Mouse (Mus musculus): Measurements from ENCODE around the gene Poc1a.

The Poc1a gene

DNA sequence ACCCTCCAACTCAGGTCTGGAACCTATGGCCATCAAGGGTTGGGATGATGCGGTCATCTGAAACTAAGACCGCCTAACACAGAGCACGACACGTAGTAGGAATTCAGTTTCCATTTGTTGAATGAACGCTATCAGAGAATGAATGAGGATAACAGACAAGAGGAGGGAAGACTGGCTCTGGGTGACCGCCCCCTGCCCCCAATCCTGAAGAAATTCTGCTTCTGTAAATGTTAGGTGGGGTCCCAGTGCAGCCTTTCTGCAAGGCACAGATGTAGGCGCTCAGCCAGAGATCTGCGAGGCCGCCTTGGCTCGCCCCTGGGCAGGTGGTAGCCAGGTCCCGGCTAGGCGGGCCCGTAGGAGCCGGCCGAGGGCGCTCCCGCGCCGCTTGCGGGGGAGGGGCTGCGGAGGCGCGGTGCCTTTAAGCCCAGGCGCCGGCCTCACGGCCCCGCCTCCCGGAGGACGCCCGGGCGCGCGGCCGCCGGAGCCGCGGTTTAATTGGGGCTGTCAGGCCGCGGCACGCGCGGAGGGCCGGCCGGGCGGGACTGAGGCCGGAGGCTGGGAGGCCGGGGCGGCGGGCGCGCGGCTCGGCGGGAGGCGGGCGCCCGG, 87.4 kb downstream of the Poc1a start, which contains the start of gene Dusp7:
Dusp7 (plus strand) TSS at position 521 of the 606 bp plus-strand sequence.
- DNase-seq: peak; percentile 77 to 87

GRCm38 (mm10) chr9:106368831-106369501, 88.1 kb downstream of the Poc1a start:
- peak; percentile 72 to 74 for DNase-seq

- no peak for DNase-seq
Measured at GRCm38 (mm10) chr9:106369801-106370485, 89.1 kb downstream of the Poc1a start.

DNA sequence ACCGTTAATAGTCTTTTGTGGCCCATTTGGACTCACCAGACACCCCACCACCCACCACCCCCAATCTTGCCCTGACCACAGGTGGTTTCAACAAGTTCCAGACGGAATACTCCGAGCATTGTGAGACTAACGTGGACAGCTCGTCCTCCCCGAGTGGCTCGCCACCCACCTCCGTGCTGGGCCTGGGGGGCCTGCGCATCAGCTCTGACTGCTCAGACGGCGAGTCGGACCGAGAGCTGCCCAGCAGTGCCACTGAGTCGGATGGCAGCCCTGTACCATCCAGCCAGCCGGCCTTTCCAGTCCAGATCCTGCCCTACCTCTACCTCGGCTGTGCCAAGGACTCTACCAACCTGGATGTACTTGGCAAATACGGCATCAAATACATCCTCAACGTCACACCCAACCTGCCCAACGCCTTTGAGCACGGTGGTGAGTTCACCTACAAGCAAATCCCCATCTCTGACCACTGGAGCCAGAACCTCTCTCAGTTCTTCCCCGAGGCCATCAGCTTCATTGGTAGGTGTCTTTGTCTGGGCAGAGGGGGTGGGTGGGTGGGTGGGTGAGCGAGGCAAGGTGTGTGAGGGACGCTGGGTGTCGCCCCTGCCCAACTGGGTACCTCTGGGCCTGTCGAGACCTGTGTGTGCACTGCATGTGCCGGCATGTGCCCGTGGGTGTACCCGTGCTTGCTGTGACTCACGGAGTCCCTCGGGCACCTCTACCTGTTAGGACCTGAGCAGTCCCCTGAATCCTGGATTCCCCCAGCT, 89.9 kb downstream of the Poc1a start:
- no peak for DNase-seq

DNA sequence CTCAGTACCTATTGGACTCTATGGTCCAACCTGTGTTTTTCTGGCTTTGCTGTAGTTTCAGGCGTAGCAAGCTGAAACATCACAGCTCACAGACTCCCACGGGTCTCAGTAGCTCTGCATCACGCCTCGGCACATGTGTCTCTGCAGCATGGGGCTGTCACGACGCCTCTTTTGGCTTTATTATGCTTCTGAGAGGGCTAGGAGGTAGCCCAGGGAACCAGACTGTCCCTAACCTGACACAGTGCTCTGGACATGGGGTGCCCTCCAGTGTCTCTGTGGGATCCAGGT, 90.5 kb downstream of the Poc1a start:
- DNase-seq: no peak

- no peak for DNase-seq
Measured at GRCm38 (mm10) chr9:106371776-106372175, 90.9 kb downstream of the Poc1a start.

DNA sequence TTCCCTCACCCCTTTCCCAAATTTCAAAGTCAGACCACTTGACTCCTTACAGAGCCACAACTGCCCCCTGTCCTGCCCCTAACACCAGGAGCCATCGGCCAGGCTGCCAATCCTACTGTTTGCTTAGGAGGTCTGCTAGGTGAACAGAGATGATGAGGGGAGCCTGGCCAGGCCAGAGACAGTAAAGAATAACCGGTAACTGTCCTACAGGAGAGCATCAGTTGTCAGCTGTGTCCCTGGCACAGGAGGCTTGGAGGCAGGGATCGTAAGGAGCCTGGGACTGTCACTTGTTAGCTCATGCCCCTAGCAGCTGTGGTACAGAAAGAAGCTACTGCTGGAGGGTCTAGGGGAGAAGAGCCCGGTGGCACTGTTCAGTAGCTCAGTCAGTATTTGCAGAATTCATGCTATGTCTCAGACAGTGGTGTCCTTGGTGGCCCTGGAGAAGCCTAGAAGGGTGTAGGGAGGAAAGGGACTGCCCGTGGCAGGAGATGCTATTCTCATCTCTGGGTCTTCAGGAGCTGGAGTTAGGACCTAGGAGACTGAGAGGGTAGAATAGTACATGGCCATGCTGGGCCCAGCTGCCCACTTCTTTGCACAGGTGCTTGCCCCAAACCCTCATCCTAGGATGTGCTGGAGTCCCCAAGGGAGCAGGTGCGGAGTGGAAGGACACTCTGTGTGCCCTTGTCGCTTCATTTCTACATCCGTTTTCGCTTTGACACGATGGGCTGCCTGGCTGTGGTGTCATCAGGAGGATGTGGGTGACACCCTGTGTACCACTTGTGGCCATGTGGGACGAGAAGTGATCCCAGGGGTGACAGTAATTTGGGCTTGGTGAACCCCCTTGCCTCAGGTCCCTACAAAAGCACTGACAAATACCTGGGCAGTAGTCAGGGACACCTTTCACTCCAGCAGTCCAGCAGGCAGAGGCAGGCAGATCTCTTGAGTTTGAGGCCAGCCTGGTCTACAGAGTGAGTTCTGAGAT, 91.9 kb downstream of the Poc1a start:
- no peak for DNase-seq

DNA sequence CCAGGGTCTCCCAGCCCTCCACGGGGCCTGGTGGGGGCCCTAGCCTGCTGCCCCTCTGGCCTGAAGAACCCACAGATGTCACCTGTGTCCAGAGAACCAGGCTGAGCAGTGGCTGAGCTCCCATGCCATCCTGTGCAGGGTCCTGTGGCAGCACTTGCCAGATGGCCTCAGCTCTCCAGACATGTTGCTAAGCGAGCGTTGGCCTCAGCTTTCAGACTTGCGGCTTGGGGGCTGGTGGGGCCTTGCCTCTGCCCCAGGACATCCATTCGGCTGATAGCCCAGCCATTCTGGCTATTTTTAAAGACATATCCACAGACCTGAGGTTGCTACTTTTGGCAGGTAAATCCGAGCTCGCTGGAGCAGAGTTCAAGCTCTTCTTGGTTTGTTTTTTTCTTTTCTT, 93.1 kb downstream of the Poc1a start:
- no peak for DNase-seq

GRCm38 (mm10) chr9:106377247-106377646, 96.4 kb downstream of the Poc1a start:
- DNase-seq: peak in 1 of 2 experiments; percentile 34

GRCm38 (mm10) chr9:106378045-106378444, 97.2 kb downstream of the Poc1a start:
- no peak for DNase-seq

DNA sequence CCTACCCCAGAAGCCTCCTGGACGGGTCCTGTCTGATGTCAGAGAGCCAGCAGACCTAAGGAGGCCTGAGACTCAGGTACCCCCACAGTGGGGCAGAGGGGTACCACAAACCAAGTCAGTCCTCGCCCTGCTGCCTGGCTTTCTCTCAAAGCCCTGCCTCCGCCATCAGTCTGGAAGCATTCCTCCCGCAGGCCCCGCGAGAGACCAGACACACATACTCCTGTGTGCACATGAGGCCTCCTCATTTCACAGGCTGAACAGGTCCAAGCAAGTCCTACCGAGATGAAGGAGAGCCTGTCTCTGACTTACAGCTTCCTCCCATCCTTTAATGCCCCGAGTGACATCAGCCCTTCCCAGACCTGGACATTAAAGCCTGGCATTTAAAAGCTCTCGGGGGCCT, 97.9 kb downstream of the Poc1a start:
- DNase-seq: no peak

DNA sequence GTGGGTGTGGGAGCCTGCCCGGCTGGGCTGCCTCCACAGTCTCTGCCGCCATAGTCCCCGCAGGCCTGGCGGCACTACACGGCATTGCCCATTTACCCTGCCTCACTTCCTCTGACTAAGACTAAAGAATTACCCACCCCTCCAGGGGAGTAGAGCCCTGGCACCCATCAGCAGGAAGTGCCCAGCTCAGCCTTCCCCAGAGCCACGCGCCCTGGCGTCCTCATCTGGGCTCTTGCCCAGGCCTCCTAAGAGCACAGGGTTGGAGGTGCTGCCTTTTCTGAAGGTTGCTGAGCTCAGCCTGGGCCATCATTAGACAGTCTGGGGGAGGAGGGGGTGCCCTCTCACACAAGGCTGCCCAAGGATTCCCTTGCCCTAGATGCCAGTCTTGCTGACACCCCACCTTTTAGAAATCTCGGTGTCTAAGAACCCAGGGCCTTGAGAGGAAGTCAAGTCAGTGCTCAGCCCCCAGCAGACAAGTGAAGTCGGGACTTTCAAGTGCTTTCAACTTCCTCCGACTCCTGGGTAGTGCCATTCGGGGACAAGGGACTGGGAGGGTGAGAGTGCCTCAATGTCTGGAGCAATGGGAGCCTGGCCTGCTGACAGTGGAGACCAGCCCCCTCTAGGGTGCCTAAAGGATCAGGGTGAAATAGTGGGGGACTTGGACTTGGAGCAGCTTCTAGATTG, 105.5 kb downstream of the Poc1a start:
- DNase-seq: no peak

GRCm38 (mm10) chr9:106392828-106393527, 112.1 kb downstream of the Poc1a start:
- no peak for DNase-seq

DNA sequence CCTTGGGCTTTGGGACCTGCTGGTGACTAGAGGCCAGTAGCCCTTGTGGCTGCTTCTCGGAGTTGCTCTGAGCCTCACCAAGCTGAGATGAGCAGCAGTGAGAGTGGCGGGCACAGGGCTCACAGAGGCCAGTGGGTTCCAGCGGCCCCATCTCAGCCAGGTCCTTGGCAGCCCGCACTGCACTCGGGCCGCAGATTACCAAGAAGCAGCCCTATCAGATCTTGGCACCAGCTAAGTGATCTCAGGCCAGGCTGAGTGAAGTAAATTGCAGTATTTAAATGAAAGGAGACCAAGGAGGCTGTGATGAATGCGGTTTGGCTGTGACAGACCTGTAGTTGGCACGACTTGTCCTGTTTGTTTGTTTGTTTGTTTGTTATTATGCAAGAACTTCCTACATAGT, 112.7 kb downstream of the Poc1a start:
- DNase-seq: no peak

DNA sequence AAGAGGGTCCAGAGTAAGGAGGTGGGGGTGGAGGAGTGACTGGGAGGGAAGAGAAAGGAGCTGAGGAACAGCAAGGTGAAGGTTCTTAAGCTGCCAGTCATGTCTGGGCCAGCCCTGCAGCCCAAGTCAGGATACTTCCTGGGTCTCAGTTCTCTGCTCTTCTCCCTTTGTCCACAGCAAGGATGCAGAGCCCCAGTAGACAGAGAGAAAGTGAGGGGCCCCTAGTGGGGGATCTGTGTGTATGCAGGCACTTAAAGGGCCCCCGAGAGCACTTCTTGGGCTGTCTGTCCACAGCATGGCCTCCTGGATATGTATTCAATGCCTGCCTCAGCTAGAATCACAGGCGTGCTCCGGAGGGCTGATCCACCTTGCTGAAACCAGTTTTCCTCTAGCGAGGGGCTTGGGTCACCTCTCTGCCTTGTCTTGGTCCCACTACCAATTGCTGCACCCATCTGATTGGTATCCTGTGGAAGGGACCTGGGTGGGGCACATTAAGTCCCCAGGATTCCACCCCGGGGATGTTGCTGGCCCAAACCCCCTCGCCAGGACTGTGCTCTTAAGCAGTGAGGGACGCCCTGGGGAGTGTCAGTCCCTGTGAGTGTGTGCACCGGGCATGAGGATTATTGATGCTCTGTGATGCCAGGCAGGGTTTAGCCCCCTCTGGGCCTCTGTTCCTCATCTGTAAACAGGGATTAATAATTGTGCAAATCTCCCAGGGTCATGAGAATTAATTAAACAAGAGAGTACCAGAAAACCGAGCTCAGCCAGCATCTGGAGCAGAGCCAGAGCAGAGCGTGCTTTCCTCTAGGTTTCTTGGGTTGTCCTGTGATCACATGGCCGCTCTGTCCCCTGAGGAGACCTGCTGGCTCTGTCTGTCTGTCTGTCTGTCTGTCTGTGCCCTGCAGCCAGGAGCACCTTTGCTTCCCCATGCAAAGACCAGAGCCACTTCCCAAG, 114.1 kb downstream of the Poc1a start:
- no peak for DNase-seq

GRCm38 (mm10) chr9:106397733-106398132, 116.9 kb downstream of the Poc1a start:
- no peak for DNase-seq

GRCm38 (mm10) chr9:106398667-106399311, 117.9 kb downstream of the Poc1a start:
- DNase-seq: no peak

- no peak for DNase-seq
Measured at GRCm38 (mm10) chr9:106399808-106400207, 118.9 kb downstream of the Poc1a start.

Data from cerebellum, postnatal 36 days (tissue).